Mouse (Mus musculus) embryonic facial prominence, embryonic 12.5 days (tissue): Measurements from ENCODE around the gene Tma7. TPM values are rescaled to one million over a fixed set of nuclear protein-coding genes. Genes with fewer than 3 reads are reported as not detected.

Source experiments
- ATAC-seq: fragments of 200-750 bp; cut with Nextera tagmentation; 2 replicates; pipeline ENCODE4 v1.8.0; 2017; ENCODE audit not compliant: insufficient number of reproducible peaks, insufficient read depth, low FRiP score, low TSS enrichment
- H3K27ac ChIP-seq: fragments of 300-500 bp; sonication (generic); 2 replicates; pipeline ENCODE4 v1.5.1; 2016; ENCODE audit warnings: mild to moderate bottlenecking
- H3K27me3 ChIP-seq: fragments of 300-500 bp; sonication (generic); 2 replicates; pipeline ENCODE4 v1.6.1; 2016; ENCODE audit warnings: mild to moderate bottlenecking, moderate library complexity
- H3K36me3 ChIP-seq: fragments of 300-500 bp; sonication (generic); 2 replicates; pipeline ENCODE4 v1.6.1; 2016; ENCODE audit warnings: mild to moderate bottlenecking
- H3K4me1 ChIP-seq: fragments of 300-500 bp; sonication (generic); 2 replicates; pipeline ENCODE4 v1.6.1; 2016
- H3K4me2 ChIP-seq: fragments of 300-500 bp; sonication (generic); replicated peaks from 2 replicates; pipeline ENCODE4 v1.6.1; 2016; ENCODE audit warnings: mild to moderate bottlenecking, moderate library complexity
- H3K4me3 ChIP-seq: fragments of 300-500 bp; sonication (generic); 2 replicates; pipeline ENCODE4 v1.5.1; 2016; ENCODE audit warnings: mild to moderate bottlenecking
- H3K9ac ChIP-seq: fragments of 300-500 bp; sonication (generic); 2 replicates; pipeline ENCODE4 v1.6.1; 2016; ENCODE audit warnings: mild to moderate bottlenecking, moderate library complexity
- H3K9me3 ChIP-seq: fragments of 300-500 bp; sonication (generic); 2 replicates; pipeline ENCODE4 v1.6.1; 2016; ENCODE audit warnings: mild to moderate bottlenecking, moderate library complexity
- WGBS: fragments of 180-500 bp; shearing (Covaris S2); methylation state at CpG from one replicate; pipeline ENCODE4 v1.1.7; 2016; 5-methylcytosine and 5-hydroxymethylcytosine counted together
- polyA plus RNA-seq: library from polyadenylated mRNA; unstranded; fragments of >200 nt; fragmentation: Nextera tagmentation; extraction: Ambion mirVana; gene quantifications from 2 replicates; pipeline ENCODE4 v1.2.1, GENCODE M21; 2016

The Tma7 gene
- polyA plus RNA-seq, 1 experiment from 2014 or later, result 757 TPM

- Histone ChIP-seq H3K27me3 (no peaks in the 10 kb centered on the region), H3K4me2 (no peak overlapping the region), H3K36me3 (peaks cover 91% of the 10 kb centered on the region), H3K9ac (no peak overlapping the region), H3K4me3 (no peak overlapping the region), H3K9me3 (no peaks in the 10 kb centered on the region), H3K27ac (no peak overlapping the region), H3K4me1 (no peaks in the 10 kb centered on the region)
- no peak for ATAC-seq
- WGBS, result 92% methylated on average over 10 of the region's 10 CpGs
Measured at GRCm38 (mm10) chr9:109116205-109116604, 33.8 kb upstream of the Tma7 start.

DNA sequence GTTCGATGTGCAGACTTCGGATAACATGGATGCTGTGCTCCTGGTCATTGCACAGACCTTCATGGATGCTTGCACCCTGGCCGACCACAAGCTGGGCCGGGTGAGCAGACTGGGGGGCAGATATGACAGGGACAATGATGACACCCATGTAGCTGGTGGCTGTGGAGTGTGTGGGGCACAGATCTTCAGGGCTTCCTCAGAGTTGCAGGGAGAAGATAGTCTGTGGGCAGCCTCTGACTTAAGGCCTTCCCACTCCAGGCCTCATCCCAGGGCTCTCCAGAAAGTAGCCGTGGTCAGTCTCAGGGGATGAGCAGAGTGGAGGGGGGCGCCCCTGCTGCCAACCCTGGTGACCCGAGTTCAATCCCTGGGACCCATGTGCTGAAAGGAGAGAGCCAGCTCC, 32.5 kb upstream of the Tma7 start:
- Histone ChIP-seq H3K27ac (no peak overlapping the region), H3K4me1 (no peaks in the 10 kb centered on the region), H3K4me2 (no peak overlapping the region), H3K9me3 (no peaks in the 10 kb centered on the region), H3K36me3 (peaks cover 99% of the 10 kb centered on the region), H3K27me3 (no peaks in the 10 kb centered on the region), H3K4me3 (no peak overlapping the region), H3K9ac (no peak overlapping the region)
- 88% methylated on average over 7 of the region's 7 CpGs for WGBS
- ATAC-seq, result no peak

DNA sequence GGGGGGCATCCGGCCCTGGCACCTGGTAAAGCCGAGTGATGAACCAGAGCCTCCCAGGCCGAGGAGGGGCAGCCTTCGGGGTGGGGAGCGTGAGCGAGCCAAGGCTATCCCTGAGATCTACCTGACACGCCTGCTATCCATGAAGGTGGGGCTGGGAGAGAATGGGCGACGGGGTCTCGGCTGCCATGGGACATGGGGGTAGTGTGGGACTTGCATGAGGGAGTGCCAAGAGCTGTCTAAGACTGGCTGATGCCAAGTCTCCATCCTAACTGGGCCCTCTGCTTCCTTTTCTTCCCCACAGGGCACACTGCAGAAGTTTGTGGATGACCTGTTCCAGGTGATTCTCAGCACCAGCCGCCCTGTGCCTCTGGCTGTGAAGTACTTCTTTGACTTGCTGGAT, 31.9 kb upstream of the Tma7 start:
- no peaks in the 10 kb centered on the region for H3K4me1 ChIP-seq
- no peak for ATAC-seq
- H3K27ac ChIP-seq, result no peak overlapping the region
- H3K4me3 ChIP-seq, result no peak overlapping the region
- H3K9me3 ChIP-seq, result no peaks in the 10 kb centered on the region
- H3K36me3 ChIP-seq, result peaks cover 99% of the 10 kb centered on the region
- H3K27me3 ChIP-seq, result no peaks in the 10 kb centered on the region
- no peak overlapping the region for H3K4me2 ChIP-seq
- 95% methylated on average over 11 of the region's 11 CpGs for WGBS
- no peak overlapping the region for H3K9ac ChIP-seq

DNA sequence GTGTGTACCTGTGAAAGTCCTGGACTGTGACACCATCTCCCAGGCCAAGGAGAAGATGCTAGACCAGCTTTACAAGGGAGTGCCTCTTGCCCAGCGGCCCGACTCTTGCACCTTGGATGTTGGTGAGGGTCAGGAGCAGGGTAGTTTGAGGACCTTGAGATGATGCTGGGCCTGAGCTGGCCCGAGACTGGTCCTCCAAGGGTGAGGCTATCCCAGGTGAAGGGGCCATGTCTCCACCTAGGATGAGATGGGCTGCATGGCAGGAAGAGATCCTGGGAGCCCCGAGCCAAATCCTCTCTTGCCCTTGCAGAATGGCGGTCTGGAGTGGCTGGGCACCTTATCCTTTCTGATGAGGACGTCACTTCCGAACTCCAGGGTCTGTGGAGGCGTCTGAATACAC, 30.9 kb upstream of the Tma7 start:
- Histone ChIP-seq H3K4me3 (no peak overlapping the region), H3K27me3 (no peaks in the 10 kb centered on the region), H3K27ac (no peak overlapping the region), H3K4me2 (no peak overlapping the region), H3K9ac (no peak overlapping the region), H3K4me1 (no peaks in the 10 kb centered on the region), H3K36me3 (peaks cover 100% of the 10 kb centered on the region), H3K9me3 (no peaks in the 10 kb centered on the region)
- no peak for ATAC-seq
- 90% methylated on average over 8 of the region's 8 CpGs for WGBS

DNA sequence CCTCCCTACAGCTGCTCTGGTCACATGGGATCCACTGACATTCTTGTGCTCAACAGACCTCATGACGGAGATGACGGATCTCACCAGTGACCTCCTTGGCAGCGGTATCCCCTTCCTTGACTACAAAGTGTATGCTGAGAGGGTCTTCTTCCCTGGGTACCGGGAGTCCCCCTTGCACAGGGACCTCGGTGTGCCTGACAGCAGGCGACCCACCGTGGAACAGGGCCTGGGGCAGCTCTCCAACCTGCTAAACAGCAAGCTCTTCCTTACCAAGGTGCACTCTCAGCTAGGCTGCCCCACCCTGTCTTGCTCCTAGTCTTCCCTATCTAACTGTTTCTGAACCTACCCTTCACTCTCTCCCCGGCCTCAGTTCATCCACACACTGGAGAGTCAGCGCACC, 29.2 kb upstream of the Tma7 start:
- Histone ChIP-seq H3K27me3 (no peaks in the 10 kb centered on the region), H3K4me3 (no peak overlapping the region), H3K4me1 (no peaks in the 10 kb centered on the region), H3K9ac (no peak overlapping the region), H3K36me3 (peaks cover 99% of the 10 kb centered on the region), H3K27ac (no peak overlapping the region), H3K4me2 (no peak overlapping the region), H3K9me3 (no peaks in the 10 kb centered on the region)
- 94% methylated on average over 9 of the region's 9 CpGs for WGBS
- ATAC-seq, result no peak

DNA sequence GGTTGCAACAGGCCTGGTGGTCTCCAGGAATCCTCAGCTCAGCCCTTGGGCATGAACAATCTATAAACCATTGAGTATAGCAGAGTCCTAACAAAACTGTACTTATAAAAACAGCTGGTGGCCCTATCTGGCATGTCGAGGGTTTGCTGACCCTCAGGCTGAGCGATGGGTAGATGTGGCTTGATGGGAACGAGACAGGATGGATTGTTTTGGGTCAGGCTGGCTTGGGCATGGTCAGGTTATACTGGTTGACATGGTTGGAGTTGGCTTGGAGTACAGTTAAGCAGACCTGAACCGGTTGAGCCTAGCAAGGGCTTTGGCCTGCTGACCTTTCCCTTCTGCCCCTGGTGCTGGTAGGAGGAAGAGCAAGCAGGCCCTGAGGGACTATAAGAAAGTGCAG, 28.7 kb upstream of the Tma7 start:
- Histone ChIP-seq H3K4me2 (no peak overlapping the region), H3K4me3 (no peak overlapping the region), H3K9me3 (no peaks in the 10 kb centered on the region), H3K9ac (no peak overlapping the region), H3K27me3 (no peaks in the 10 kb centered on the region), H3K4me1 (no peaks in the 10 kb centered on the region), H3K36me3 (peaks cover 99% of the 10 kb centered on the region), H3K27ac (no peak overlapping the region)
- WGBS, result 86% methylated on average over 4 of the region's 4 CpGs
- ATAC-seq, result no peak

DNA sequence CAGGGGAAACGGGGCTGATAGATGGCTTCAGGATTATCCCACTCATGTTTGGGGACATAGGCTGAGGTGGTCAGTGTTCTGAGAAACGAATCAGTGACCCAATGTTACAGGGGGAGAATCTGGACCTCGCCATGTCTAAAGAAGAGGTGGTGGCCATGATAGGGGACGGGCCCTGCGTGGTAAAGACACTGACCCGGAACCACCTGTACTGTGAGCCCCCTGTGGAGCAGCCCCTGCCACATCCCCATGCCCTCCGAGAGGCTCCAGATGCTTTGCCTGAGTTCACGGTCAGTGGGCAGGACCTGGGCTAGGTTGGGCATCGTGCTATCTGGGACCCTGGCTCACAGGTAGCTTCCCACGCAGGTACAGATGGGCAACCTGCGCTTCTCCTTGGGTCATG, 27.9 kb upstream of the Tma7 start:
- no peaks in the 10 kb centered on the region for H3K9me3 ChIP-seq
- no peak overlapping the region for H3K4me2 ChIP-seq
- WGBS, result 92% methylated on average over 11 of the region's 11 CpGs
- no peak overlapping the region for H3K4me3 ChIP-seq
- no peak for ATAC-seq
- H3K4me1 ChIP-seq, result no peaks in the 10 kb centered on the region
- no peaks in the 10 kb centered on the region for H3K27me3 ChIP-seq
- peaks cover 99% of the 10 kb centered on the region for H3K36me3 ChIP-seq
- H3K27ac ChIP-seq, result no peak overlapping the region
- no peak overlapping the region for H3K9ac ChIP-seq

DNA sequence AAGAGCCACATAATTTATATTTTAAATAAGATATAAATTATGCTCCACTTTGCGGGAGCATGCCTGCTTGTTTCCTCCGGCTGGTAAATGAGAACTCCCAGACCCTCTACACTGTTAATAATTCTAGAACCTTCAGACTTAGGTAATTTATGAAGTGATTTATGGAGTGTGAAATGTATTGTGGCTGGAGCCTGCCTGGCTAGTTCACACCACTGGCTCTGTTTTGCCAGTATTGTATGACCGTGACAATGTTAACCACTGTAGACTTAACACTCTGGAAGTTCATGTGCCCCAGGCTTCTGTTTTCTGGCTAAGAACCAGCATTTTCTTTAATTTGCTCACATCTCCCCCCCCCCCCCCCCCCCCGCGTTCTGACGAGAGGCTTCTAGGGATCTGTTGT, 25.0 kb upstream of the Tma7 start:
- Histone ChIP-seq H3K4me3 (no peak overlapping the region), H3K4me1 (no peaks in the 10 kb centered on the region), H3K9ac (no peak overlapping the region), H3K36me3 (peaks cover 97% of the 10 kb centered on the region), H3K27ac (no peak overlapping the region), H3K4me2 (no peak overlapping the region), H3K9me3 (no peaks in the 10 kb centered on the region), H3K27me3 (no peaks in the 10 kb centered on the region)
- no peak for ATAC-seq
- 68% methylated on average over 6 of the region's 6 CpGs for WGBS

DNA sequence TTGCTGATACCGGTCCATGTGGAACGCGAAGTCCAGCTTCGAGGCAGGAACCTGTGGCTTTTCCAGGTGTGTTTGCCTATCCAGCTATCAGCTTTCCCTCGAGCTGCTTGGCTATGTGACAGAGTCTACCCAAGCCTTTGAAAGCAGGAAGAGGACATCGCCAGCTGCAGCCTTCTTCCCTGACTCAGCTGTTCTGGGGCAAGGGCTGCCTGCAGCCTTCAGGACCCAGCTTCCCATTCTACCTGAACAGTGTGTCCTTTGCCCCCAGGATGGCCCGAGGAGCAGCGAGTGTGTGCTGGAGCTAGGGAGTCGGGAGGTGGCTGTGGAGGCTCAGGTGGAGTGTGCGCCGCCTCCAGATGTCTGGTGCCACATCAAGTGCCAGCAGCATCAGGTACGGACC, 23.3 kb upstream of the Tma7 start:
- Histone ChIP-seq H3K4me1 (no peaks in the 10 kb centered on the region), H3K9me3 (no peaks in the 10 kb centered on the region), H3K4me2 (no peak overlapping the region), H3K27ac (no peak overlapping the region), H3K36me3 (peaks cover 92% of the 10 kb centered on the region), H3K4me3 (no peak overlapping the region), H3K27me3 (no peaks in the 10 kb centered on the region), H3K9ac (no peak overlapping the region)
- 93% methylated on average over 12 of the region's 12 CpGs for WGBS
- ATAC-seq, result no peak

DNA sequence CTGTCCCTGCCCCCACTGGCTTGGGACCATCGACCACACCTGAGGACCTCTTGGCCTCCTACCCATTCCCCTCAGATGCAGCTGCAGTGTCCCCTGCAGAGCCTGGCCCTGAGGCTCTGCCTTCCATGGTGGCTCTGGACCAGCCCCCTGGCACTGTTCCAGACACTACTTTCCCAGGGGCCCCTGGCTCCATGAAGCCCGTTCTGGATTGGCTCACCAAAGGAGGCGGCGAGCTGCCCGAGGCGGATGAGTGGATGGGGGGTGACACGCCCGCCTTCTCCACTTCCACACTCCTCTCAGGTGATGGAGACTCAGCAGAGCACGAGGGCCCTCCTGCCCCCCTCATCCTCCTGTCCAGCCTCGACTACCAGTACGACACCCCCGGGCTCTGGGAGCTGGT, 22.6 kb upstream of the Tma7 start:
- Histone ChIP-seq H3K4me1 (no peaks in the 10 kb centered on the region), H3K4me2 (no peak overlapping the region), H3K36me3 (peaks cover 92% of the 10 kb centered on the region), H3K9ac (no peak overlapping the region), H3K27me3 (no peaks in the 10 kb centered on the region), H3K9me3 (no peaks in the 10 kb centered on the region), H3K4me3 (no peak overlapping the region), H3K27ac (no peak overlapping the region)
- 78% methylated on average over 12 of the region's 12 CpGs for WGBS
- no peak for ATAC-seq

GRCm38 (mm10) chr9:109104083-109104482, 21.7 kb upstream of the Tma7 start:
- H3K36me3 ChIP-seq, result peaks cover 90% of the 10 kb centered on the region
- no peak overlapping the region for H3K4me2 ChIP-seq
- no peak for ATAC-seq
- WGBS, result 85% methylated on average over 9 of the region's 9 CpGs
- no peaks in the 10 kb centered on the region for H3K9me3 ChIP-seq
- H3K27me3 ChIP-seq, result no peaks in the 10 kb centered on the region
- no peak overlapping the region for H3K27ac ChIP-seq
- no peak overlapping the region for H3K4me3 ChIP-seq
- H3K4me1 ChIP-seq, result peaks cover 2% of the 10 kb centered on the region
- no peak overlapping the region for H3K9ac ChIP-seq

DNA sequence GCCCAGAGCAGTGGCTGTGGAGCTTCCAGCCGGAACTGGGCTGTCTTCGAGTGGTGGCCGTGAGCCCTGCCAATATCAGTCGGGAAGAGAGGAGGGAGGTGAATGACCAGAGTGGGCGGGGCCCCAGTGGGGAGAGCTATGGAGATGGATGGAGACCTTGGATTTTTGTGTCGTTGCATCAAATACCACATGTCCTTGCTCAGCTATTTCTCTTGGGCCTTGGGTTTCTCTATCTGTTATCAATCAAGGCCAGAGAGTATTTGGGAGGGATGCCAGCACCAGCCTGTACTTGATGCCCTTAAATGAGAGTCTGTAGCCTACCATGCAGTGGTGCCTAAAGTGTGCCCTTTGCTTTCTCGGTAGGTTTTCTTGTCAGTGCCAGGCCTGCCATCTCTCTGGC, 20.9 kb upstream of the Tma7 start:
- no peak overlapping the region for H3K9ac ChIP-seq
- no peak for ATAC-seq
- H3K27me3 ChIP-seq, result no peaks in the 10 kb centered on the region
- peaks cover 11% of the 10 kb centered on the region for H3K4me1 ChIP-seq
- H3K4me3 ChIP-seq, result no peak overlapping the region
- H3K9me3 ChIP-seq, result no peaks in the 10 kb centered on the region
- no peak overlapping the region for H3K4me2 ChIP-seq
- peaks cover 83% of the 10 kb centered on the region for H3K36me3 ChIP-seq
- 73% methylated on average over 7 of the region's 7 CpGs for WGBS
- H3K27ac ChIP-seq, result no peak overlapping the region

DNA sequence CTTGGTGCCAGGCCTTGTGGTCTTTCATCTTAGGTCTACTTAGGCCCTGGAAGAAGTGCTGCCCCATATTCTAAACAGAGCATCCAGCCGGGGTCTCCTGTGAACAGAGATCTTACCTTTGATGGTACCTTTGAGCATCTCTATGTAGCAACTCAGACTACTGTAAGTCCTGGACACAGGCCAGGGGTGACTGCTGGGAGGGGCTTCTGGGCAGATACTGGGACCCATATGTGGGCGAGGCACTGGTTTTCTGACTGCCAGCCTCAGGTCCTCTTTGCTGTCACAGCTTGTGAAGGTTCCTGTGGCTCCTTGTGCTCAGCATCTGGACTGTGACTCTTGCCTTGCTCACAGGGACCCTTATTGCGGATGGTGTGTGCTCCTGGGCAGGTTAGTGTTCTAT, 20.2 kb upstream of the Tma7 start:
- no peak overlapping the region for H3K9ac ChIP-seq

More for the DNA sequence above, 20.2 kb upstream of the Tma7 start:
- no peak overlapping the region for H3K4me3 ChIP-seq
- H3K9me3 ChIP-seq, result no peaks in the 10 kb centered on the region
- H3K4me2 ChIP-seq, result no peak overlapping the region
- H3K27ac ChIP-seq, result no peak overlapping the region
- H3K36me3 ChIP-seq, result peaks cover 75% of the 10 kb centered on the region
- no peaks in the 10 kb centered on the region for H3K27me3 ChIP-seq
- ATAC-seq, result no peak
- H3K4me1 ChIP-seq, result peaks cover 18% of the 10 kb centered on the region
- 92% methylated on average over 3 of the region's 3 CpGs for WGBS
